Mouse (Mus musculus) forebrain, embryonic 15.5 days (tissue): ENCODE data around the gene Polr3b. TPM values are rescaled to one million over a fixed set of nuclear protein-coding genes. Genes with fewer than 3 reads are reported as not detected.

ENCODE experiments used
- ATAC-seq: fragments of 200-750 bp; cut with Nextera tagmentation; replicated peaks from 2 replicates; pipeline ENCODE4 v1.8.0; 2017; ENCODE audit warnings: mild to moderate bottlenecking, moderate TSS enrichment, moderate library complexity
- H3K27ac ChIP-seq: fragments of 300-500 bp; sonication (generic); replicated peaks from 2 replicates; pipeline ENCODE4 v1.5.1; 2015; ENCODE audit warnings: mild to moderate bottlenecking, inconsistent platforms
- H3K27me3 ChIP-seq: fragments of 300-500 bp; sonication (generic); 2 replicates; pipeline ENCODE4 v1.6.1; 2015; ENCODE audit warnings: inconsistent platforms
- H3K36me3 ChIP-seq: fragments of 300-500 bp; sonication (generic); 2 replicates; pipeline ENCODE4 v1.6.1; 2015; ENCODE audit warnings: mild to moderate bottlenecking, inconsistent platforms
- H3K4me1 ChIP-seq: fragments of 300-500 bp; sonication (generic); 2 replicates; pipeline ENCODE4 v1.6.1; 2015; ENCODE audit warnings: inconsistent platforms
- H3K4me2 ChIP-seq: fragments of 300-500 bp; sonication (generic); replicated peaks from 2 replicates; pipeline ENCODE4 v1.6.1; 2015; ENCODE audit warnings: mild to moderate bottlenecking, inconsistent platforms
- H3K4me3 ChIP-seq: fragments of 300-500 bp; sonication (generic); 2 replicates; pipeline ENCODE4 v1.5.1; 2015; ENCODE audit warnings: mild to moderate bottlenecking, inconsistent platforms
- H3K9ac ChIP-seq: fragments of 300-500 bp; sonication (generic); replicated peaks from 2 replicates; pipeline ENCODE4 v1.6.1; 2015; ENCODE audit warnings: mild to moderate bottlenecking, inconsistent platforms
- H3K9me3 ChIP-seq: fragments of 300-500 bp; sonication (generic); 2 replicates; pipeline ENCODE4 v1.6.1; 2016; ENCODE audit warnings: inconsistent platforms
- WGBS: fragments of 180-500 bp; shearing (Covaris S2); methylation state at CpG from one replicate; pipeline ENCODE4 v1.1.7; 2015; ENCODE audit warnings: mixed read lengths; 5-methylcytosine and 5-hydroxymethylcytosine counted together
- polyA plus RNA-seq: library from polyadenylated mRNA; unstranded; fragments of >200 nt; fragmentation: Nextera tagmentation; extraction: Ambion mirVana; gene quantifications from 2 replicates; pipeline ENCODE4 v1.2.1, GENCODE M21; 2015

Gene Polr3b
- polyA plus RNA-seq, 1 experiment from 2014 or later: 15.3 TPM

DNA sequence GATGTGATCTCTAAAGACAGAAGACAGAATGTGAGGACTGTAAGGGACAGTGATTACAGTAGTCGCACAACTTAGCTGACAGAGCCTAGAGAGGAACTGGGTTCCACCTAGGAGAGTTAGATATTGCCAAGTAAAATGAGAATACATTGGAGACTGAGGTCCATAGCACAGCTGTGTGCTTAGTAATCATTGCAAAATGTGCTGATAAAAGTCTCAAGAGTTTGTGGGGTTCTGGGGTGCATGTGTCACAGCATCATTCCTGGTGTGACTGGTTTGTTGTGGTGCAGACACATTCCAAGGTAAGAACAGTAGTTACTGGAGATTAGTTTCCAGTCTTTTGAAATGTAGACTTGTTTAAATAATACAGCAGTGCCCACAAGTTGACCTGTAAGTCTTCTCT lies 82.5 kb downstream of the Polr3b start:
- ATAC-seq: no peak
- H3K4me1 ChIP-seq: peaks cover 21% of the 10 kb centered on the region
- H3K9me3 ChIP-seq: no peaks in the 10 kb centered on the region
- peaks cover 2% of the 10 kb centered on the region; the same call in 1 of the 2 replicates for H3K27me3 ChIP-seq
- H3K4me3 ChIP-seq: no peak overlapping the region
- H3K27ac ChIP-seq: no peak overlapping the region
- H3K36me3 ChIP-seq: peaks cover 12% of the 10 kb centered on the region
- 95% methylated on average over 1 of the region's 1 CpGs for WGBS
- H3K9ac ChIP-seq: no peak overlapping the region
- no peak overlapping the region for H3K4me2 ChIP-seq

DNA sequence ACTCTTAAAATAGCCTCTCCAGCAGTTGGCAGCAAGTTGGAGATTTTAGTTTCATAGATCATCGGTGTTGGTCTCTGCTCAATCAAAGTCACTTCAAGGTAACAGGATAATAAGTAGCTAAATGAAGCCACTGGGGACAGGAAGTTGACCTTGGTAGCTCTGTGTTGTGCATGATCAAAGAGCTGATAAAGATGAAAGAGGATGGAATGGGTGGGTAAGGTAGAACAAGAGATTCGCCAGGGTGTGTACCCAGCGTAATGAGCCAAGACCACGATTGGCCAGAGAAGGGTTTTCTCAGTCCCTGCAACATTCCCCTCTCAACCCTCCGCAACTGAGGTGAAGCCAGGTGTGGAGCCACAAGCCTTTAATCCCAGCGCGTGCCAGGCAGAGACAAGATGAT lies 83.1 kb downstream of the Polr3b start:
- Histone ChIP-seq H3K36me3 (peaks cover 5% of the 10 kb centered on the region; the same call in 1 of the 2 replicates), H3K27me3 (peaks cover 2% of the 10 kb centered on the region; the same call in 1 of the 2 replicates), H3K4me2 (no peak overlapping the region), H3K4me1 (peaks cover 25% of the 10 kb centered on the region), H3K27ac (no peak overlapping the region), H3K9me3 (no peaks in the 10 kb centered on the region), H3K9ac (no peak overlapping the region), H3K4me3 (no peak overlapping the region)
- no peak for ATAC-seq
- 94% methylated on average over 7 of the region's 7 CpGs for WGBS

DNA sequence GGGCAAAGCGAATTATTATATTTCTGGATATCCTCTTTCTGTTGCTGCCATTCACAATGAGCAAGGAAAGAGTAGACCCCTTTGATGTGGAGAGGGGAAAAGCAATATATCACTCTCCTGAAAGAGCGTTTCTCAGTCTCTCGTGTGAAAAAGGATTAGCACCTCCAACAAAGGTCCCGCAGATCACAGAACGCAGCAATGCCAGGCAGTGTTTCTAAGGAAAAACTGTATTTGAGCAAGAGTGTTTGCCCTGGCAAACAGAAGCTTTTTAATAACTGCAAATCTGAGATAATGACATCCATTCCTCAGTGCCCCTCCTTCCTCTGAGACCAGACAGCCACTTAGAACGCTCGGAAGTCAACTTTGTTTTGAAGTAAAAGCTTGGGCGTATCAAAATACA lies 84.5 kb downstream of the Polr3b start:
- no peaks in the 10 kb centered on the region for H3K9me3 ChIP-seq
- no peaks in the 10 kb centered on the region for H3K36me3 ChIP-seq
- no peak overlapping the region for H3K4me3 ChIP-seq
- H3K4me1 ChIP-seq: peaks cover 32% of the 10 kb centered on the region
- H3K27ac ChIP-seq: no peak overlapping the region
- no peak for ATAC-seq
- 31% methylated on average over 8 of the region's 8 CpGs for WGBS
- H3K4me2 ChIP-seq: no peak overlapping the region
- no peak overlapping the region for H3K9ac ChIP-seq
- peaks cover 2% of the 10 kb centered on the region; the same call in 1 of the 2 replicates for H3K27me3 ChIP-seq

DNA sequence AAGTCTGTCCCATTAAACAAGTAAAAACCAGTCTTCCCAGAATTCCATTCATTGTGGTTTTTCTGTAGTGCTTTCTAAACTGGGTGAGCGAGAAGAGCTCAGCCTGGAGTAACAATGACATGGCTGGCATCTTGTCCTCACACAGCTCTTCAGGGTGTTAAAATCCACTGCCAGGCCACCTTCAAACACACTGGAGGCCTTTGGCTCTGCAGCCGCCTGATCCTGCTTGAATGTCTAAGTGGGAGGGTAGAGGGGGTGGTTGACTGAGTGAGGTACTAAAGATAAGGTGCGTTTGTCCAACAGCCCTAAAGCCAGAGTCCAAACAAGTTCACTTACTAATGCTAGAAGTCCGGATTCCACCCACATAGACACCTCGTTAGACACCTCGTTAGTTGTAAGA lies 85.1 kb downstream of the Polr3b start:
- ATAC-seq: no peak
- no peak overlapping the region for H3K4me3 ChIP-seq
- no peaks in the 10 kb centered on the region for H3K9me3 ChIP-seq
- H3K27me3 ChIP-seq: peaks cover 2% of the 10 kb centered on the region; the same call in 1 of the 2 replicates
- no peaks in the 10 kb centered on the region for H3K36me3 ChIP-seq
- no peak overlapping the region for H3K4me2 ChIP-seq
- no peak overlapping the region for H3K9ac ChIP-seq
- H3K4me1 ChIP-seq: peaks cover 36% of the 10 kb centered on the region
- H3K27ac ChIP-seq: peak overlapping the region; percentile 21; the same call in 1 of the 2 replicates
- 9% methylated on average over 6 of the region's 6 CpGs for WGBS

DNA sequence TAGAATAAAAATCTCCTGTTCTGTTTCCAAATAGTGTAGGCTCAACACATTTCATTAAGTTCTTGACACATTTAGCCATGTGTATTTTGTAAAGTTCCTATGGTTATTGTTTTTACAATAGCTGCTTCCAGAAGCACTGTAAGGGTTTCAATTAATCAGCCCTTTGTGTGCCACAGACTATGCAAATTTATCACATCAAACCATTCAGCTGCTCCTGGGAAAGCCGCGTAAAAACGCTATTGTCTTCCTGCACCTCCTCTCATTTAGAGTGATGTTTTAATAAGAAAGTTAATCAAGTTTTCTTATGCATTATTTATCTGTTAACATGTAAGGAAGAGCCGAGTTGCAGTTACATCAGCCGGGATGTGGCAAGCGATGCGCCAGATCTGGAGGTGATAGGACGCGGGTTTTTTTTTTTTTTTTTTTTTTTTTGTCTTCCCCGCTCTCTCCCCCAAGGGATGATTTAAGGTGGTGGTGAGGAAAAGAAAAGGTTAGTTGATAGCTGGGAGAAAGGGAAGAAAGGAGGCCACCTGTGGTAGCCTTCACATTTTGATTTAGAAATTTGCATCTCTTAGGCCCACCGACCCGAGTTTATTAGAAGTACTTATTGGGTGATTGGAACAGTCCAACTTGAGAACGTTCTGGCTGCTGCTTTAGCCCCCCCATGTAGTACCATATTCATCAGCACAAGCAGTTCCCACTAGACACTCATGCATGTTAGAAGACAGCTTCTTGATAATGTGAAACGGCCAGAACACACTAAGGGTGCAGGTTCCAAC lies 85.8 kb downstream of the Polr3b start:
- H3K4me3 ChIP-seq: no peak overlapping the region
- H3K4me1 ChIP-seq: peaks cover 43% of the 10 kb centered on the region
- H3K36me3 ChIP-seq: no peaks in the 10 kb centered on the region
- H3K4me2 ChIP-seq: no peak overlapping the region
- WGBS: 12% methylated on average over 14 of the region's 14 CpGs
- no peaks in the 10 kb centered on the region for H3K9me3 ChIP-seq
- no peak overlapping the region for H3K9ac ChIP-seq
- 0 out of 2 replicates have a peak overlapping the region, but pooled peaks have one; percentile 21 for H3K27ac ChIP-seq
- peaks cover 2% of the 10 kb centered on the region for H3K27me3 ChIP-seq
- ATAC-seq: no peak

DNA sequence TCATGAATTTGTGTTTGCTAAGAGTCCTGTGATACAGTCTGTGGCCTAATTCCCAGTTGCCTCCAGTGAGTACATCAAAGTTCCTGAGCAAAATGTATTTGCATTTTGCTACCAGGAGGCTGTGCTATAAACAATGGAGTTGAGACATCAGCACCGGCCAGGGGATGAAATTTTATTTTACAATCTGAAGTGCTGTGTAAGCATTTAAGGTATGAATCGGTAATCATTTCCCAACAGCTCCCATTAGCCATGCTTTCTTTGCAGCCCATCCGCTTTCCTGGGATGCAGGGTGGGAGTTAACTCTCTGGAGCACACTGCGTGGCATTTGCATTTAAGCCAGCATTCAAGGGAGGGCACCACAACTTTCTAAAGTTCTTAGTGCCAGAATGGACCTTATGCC lies 88.1 kb downstream of the Polr3b start:
- no peak overlapping the region for H3K9ac ChIP-seq
- no peak for ATAC-seq
- peaks cover 4% of the 10 kb centered on the region; the same call in 1 of the 2 replicates for H3K36me3 ChIP-seq
- no peak overlapping the region for H3K4me2 ChIP-seq
- 34% methylated on average over 4 of the region's 4 CpGs for WGBS
- no peaks in the 10 kb centered on the region for H3K9me3 ChIP-seq
- peak overlapping the region; percentile 36; the same call in 1 of the 2 replicates for H3K27ac ChIP-seq
- peaks cover 45% of the 10 kb centered on the region for H3K4me1 ChIP-seq
- H3K4me3 ChIP-seq: no peak overlapping the region
- H3K27me3 ChIP-seq: peaks cover 2% of the 10 kb centered on the region

DNA sequence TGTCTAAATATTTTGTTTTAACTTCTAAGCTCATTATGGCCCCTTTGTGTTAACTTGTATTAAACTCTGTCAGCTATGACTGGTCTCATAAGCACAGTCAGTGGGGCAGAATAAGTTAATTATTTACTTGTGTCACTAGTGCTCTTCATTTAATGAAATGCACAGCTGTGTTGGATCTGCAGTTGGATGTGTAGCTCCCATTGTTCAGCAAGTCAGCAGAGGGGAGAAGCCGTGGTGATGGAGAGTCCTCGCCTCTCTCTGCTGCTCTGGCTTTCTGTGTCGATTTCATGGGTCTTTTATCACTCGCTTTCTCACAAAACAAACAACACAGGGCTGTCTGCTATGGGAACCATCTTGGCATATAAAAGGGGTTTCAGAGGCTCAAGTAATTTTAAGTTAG lies 88.7 kb downstream of the Polr3b start:
- peaks cover 45% of the 10 kb centered on the region for H3K4me1 ChIP-seq
- no peak overlapping the region for H3K4me3 ChIP-seq
- H3K9me3 ChIP-seq: no peaks in the 10 kb centered on the region
- peaks cover 9% of the 10 kb centered on the region; the same call in 1 of the 2 replicates for H3K36me3 ChIP-seq
- ATAC-seq: peak; percentile 65; the same call in 1 of the 2 replicates
- peaks cover 2% of the 10 kb centered on the region for H3K27me3 ChIP-seq
- 23% methylated on average over 4 of the region's 4 CpGs for WGBS
- H3K9ac ChIP-seq: no peak overlapping the region
- H3K27ac ChIP-seq: peak overlapping the region; percentile 39; the same call in 1 of the 2 replicates
- no peak overlapping the region for H3K4me2 ChIP-seq

DNA sequence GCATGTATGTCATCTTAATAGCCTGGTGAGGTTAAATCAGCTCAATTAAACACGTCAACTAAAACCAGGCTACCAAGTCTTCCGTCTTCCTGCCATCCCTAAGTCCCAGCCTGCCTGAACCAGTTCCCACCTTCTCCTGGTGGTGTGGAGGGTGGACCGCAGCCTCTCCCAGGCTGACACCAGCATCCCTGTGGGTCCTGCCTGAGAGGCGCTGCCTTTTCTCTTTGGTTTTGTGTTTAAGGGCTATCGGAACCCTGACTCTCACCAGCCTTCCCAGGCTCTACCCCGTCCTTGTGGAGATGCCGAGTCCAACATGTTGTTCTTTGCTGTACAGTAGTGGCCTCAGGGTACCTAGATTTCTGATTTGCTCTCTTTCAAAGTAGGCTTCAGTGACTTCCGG lies 89.4 kb downstream of the Polr3b start:
- Histone ChIP-seq H3K27me3 (no peaks in the 10 kb centered on the region; the same call in 1 of the 2 replicates), H3K4me1 (peaks cover 44% of the 10 kb centered on the region), H3K27ac (peak overlapping the region; percentile 46), H3K9ac (no peak overlapping the region), H3K4me3 (no peak overlapping the region), H3K36me3 (peaks cover 13% of the 10 kb centered on the region; the same call in 1 of the 2 replicates), H3K4me2 (no peak overlapping the region), H3K9me3 (no peaks in the 10 kb centered on the region)
- 79% methylated on average over 8 of the region's 8 CpGs for WGBS
- ATAC-seq: no peak

DNA sequence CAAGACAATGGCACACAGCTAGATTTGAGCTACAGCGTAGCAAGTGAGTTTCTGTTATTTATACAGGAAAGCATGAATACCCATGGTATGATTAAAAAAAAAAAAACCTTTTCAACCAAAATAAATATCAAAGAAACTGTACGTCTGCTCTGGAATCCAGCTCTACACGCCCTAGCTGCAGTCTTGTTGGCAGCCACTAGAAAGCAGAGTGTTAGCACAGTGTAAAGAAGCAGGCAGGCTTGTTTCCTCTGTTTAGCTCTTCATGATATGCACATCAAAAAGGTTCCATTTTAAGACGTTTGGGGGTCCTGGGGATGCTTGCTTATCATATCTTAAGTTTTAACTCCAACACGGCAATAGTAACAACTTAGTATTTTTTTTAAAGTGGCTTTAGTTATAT lies 89.8 kb downstream of the Polr3b start:
- H3K36me3 ChIP-seq: peaks cover 13% of the 10 kb centered on the region; the same call in 1 of the 2 replicates
- no peaks in the 10 kb centered on the region for H3K9me3 ChIP-seq
- H3K4me1 ChIP-seq: peaks cover 40% of the 10 kb centered on the region
- peak overlapping the region; percentile 46; the same call in 1 of the 2 replicates for H3K27ac ChIP-seq
- H3K4me2 ChIP-seq: no peak overlapping the region
- ATAC-seq: no peak
- H3K9ac ChIP-seq: no peak overlapping the region
- H3K4me3 ChIP-seq: no peak overlapping the region
- no peaks in the 10 kb centered on the region; the same call in 1 of the 2 replicates for H3K27me3 ChIP-seq
- WGBS: 70% methylated on average over 5 of the region's 5 CpGs

DNA sequence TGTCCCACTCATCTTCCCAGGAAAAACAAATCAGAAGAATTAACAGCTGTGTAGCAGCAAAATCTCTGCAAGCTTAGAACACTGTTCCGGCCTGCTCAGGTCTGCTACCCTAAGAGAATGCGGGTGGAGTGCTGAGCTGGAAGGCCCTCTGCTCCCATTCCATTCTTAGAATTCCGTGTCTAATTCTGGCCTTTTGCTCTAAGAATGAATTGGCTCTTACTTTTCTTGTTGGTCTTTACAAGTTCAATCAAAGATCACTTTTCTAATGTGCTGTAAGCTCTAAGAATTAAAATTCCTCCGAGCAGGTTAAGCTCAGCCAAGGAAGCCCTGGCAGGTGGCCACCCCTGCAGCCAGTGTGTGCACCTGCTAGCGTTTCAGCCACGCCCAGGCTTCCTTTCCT lies 90.4 kb downstream of the Polr3b start:
- 72% methylated on average over 6 of the region's 6 CpGs for WGBS
- no peak overlapping the region for H3K27ac ChIP-seq
- no peaks in the 10 kb centered on the region; the same call in 1 of the 2 replicates for H3K27me3 ChIP-seq
- H3K4me1 ChIP-seq: peaks cover 35% of the 10 kb centered on the region
- no peak overlapping the region for H3K4me3 ChIP-seq
- ATAC-seq: no peak
- no peak overlapping the region for H3K4me2 ChIP-seq
- no peaks in the 10 kb centered on the region for H3K9me3 ChIP-seq
- no peak overlapping the region for H3K9ac ChIP-seq
- peaks cover 13% of the 10 kb centered on the region; the same call in 1 of the 2 replicates for H3K36me3 ChIP-seq

DNA sequence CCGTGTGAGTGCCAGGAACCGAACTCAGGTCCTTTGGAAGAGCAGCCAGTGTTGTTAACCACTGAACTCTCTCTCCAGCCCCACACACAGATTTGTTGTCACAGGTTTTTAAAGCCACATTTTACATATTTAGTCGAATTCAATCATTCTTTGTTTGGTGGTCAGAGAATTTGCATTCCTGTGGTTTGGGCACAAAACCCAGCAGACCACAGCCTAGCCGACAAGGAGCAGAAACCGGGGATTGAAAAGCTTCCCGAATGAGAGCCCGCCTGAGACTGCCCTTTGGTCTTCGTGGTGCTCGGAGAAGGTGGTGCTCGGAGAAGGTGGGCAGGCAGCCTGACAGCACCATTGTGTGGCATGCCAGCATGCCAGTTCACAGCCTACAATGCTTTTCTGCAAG lies 91.0 kb downstream of the Polr3b start:
- H3K4me3 ChIP-seq: no peak overlapping the region
- 59% methylated on average over 10 of the region's 10 CpGs for WGBS
- H3K36me3 ChIP-seq: peaks cover 13% of the 10 kb centered on the region; the same call in 1 of the 2 replicates
- H3K9ac ChIP-seq: no peak overlapping the region
- H3K4me2 ChIP-seq: no peak overlapping the region
- H3K27ac ChIP-seq: no peak overlapping the region
- no peaks in the 10 kb centered on the region; the same call in 1 of the 2 replicates for H3K27me3 ChIP-seq
- peaks cover 30% of the 10 kb centered on the region for H3K4me1 ChIP-seq
- no peak for ATAC-seq
- no peaks in the 10 kb centered on the region for H3K9me3 ChIP-seq

DNA sequence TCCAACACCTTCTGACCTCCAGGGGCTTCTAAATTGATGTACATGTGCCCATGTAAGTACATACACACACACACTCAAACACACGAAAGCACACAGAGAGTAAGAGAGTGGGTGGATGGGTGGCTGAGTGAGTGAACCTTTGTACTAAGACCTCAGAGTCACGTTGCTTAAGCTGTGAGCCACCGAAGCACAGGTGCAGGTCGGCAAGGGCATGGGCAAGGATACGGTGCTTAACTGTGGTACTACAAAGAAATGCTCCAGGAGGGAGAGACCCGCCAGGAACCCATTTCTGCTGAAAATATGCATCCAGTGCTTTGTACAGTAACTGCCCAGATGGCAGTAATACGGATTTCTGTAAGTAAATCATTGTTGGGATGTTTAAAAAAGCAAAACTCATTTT lies 93.5 kb downstream of the Polr3b start:
- WGBS: 91% methylated on average over 7 of the region's 7 CpGs
- Histone ChIP-seq H3K36me3 (peaks cover 18% of the 10 kb centered on the region; the same call in 1 of the 2 replicates), H3K9me3 (no peaks in the 10 kb centered on the region), H3K27me3 (no peaks in the 10 kb centered on the region; the same call in 1 of the 2 replicates), H3K4me1 (peaks cover 19% of the 10 kb centered on the region), H3K4me2 (no peak overlapping the region), H3K4me3 (no peak overlapping the region), H3K27ac (no peak overlapping the region), H3K9ac (no peak overlapping the region)
- no peak for ATAC-seq
